Mouse (Mus musculus) spleen, adult 2 months (tissue): ENCODE measurements at regions not wholly inside any gene's neighbourhood (a gene's known extent, or its start where the extent isn't known, plus 50 kb on each side); places are given as distances from the start of the nearest gene placed in this dataset.

Experiments used
- CTCF ChIP-seq: fragments of 200-500 bp; IDR thresholded peaks from 2 replicates; pipeline ENCODE4 v1.5.1; 2011; ENCODE audit warnings: mild to moderate bottlenecking, inconsistent platforms; ENCODE audit not compliant: insufficient read depth, insufficient read length, insufficient replicate concordance; ENCODE audit errors: extremely low read depth
- POLR2A ChIP-seq: fragments of 200-500 bp; IDR thresholded peaks from 2 replicates; pipeline ENCODE4 v1.6.1; 2011; ENCODE audit warnings: low read depth, low read length, inconsistent platforms

GRCm38 (mm10) chr9:46830316-46830715, 168.2 kb upstream of the Gm4791 start:
- no peak for TF ChIP-seq CTCF
- TF ChIP-seq POLR2A = no peak
